Mouse (Mus musculus) neutrophil, adult 65 days (primary cell): Measurements from ENCODE around the gene Serpinb3c. TPM values are rescaled to one million over a fixed set of nuclear protein-coding genes. Genes with fewer than 3 reads are reported as not detected.

Experiments used
- total RNA-seq: library from RNA; stranded (reverse); gene quantifications from 2 replicates; pipeline ENCODE4 v1.2.4, GENCODE M21; 2023

Serpinb3c gene
- total RNA-seq = not detected in 2 replicates

GRCm38 (mm10) chr1:107278261-107278660, at the start of gene Serpinb3c, which contains the start of gene Serpinb3b:
Serpinb3c (minus strand) TSS chr1:107278371.
Serpinb3b (minus strand) TSS chr1:107278361.

Other genes with a start within 250 kb of the Serpinb3c start
- gene Serpinb3a, start 226.1 kb downstream of the Serpinb3c start, total RNA-seq = not detected in 2 replicates
- not detected in 2 replicates for gene Serpinb3d, start 194.9 kb downstream of the Serpinb3c start, total RNA-seq
- gene Serpinb3b, start within 50 bp of the Serpinb3c start, total RNA-seq = not detected in 2 replicates
- gene Serpinb11, start 82.8 kb upstream of the Serpinb3c start, total RNA-seq = not detected in 2 replicates
- gene Serpinb7, start 121.3 kb upstream of the Serpinb3c start, total RNA-seq = not detected in 2 replicates
- gene Serpinb2, start 233.1 kb upstream of the Serpinb3c start, total RNA-seq = 7.0 and 9.0 TPM in 2 replicates